Mouse (Mus musculus) activated CD4-positive, CD25-positive, alpha-beta regulatory T cell (primary cell): ENCODE measurements around the gene Atp6v0d1. TPM values are rescaled to one million over a fixed set of nuclear protein-coding genes. Genes with fewer than 3 reads are reported as not detected.

Experiments used
- polyA plus RNA-seq, 2 experiments: library from polyadenylated mRNA; unstranded; fragments of 100-300 nt; shearing (Covaris generic); gene quantifications; one replicate each; pipeline ENCODE4 v1.2.1; 2017

The Atp6v0d1 gene
- polyA plus RNA-seq, result 10 to 100 TPM; 56.2 to 62.2 TPM

GRCm38 (mm10) chr8:105565952-105566702 is at the start of gene Atp6v0d1:
TSS of gene Atp6v0d1 (minus strand) at chr8:105566047.

GRCm38 (mm10) chr8:105604804-105605381 is 39.0 kb upstream of the Atp6v0d1 start, which contains the start of gene Ripor1:
TSS of gene Ripor1 (plus strand) at chr8:105605255.

GRCm38 (mm10) chr8:105518436-105519313 is 47.2 kb downstream of the Atp6v0d1 start, which contains the start of gene Hsd11b2:
TSS of gene Hsd11b2 (plus strand) at chr8:105518755.

GRCm38 (mm10) chr8:105496439-105497180 is 69.2 kb downstream of the Atp6v0d1 start, which contains the start of gene Zdhhc1:
TSS of gene Zdhhc1 (minus strand) at chr8:105496902.

Other genes starting within 250 kb of the Atp6v0d1 start
- gene Lrrc29, start 239.8 kb downstream of the Atp6v0d1 start, polyA plus RNA-seq, result 1 to 10 TPM; 3.3 TPM
- 100 to 1,000 TPM; 127 to 128 TPM for gene Tmem208, start 239.7 kb downstream of the Atp6v0d1 start, polyA plus RNA-seq
- gene Fhod1, start 218.1 kb downstream of the Atp6v0d1 start, polyA plus RNA-seq, result 1 to 10 TPM; 1.3 to 2.4 TPM
- 1 to 10 TPM in 1 of 2 experiments, under 1 TPM in 1; 0.10 to 2.2 TPM for gene Slc9a5, start 217.2 kb downstream of the Atp6v0d1 start, polyA plus RNA-seq
- gene Plekhg4, start 192.8 kb downstream of the Atp6v0d1 start, polyA plus RNA-seq, result 1 to 10 TPM in 1 of 2 experiments, not detected in 1; 1.1 TPM
- gene Kctd19, start 152.5 kb downstream of the Atp6v0d1 start, polyA plus RNA-seq, result under 1 TPM in 1 of 2 experiments, not detected in 1; 0.63 TPM
- gene Lrrc36, start 152.5 kb downstream of the Atp6v0d1 start, polyA plus RNA-seq, result not detected
- gene Tppp3, start 94.5 kb downstream of the Atp6v0d1 start, polyA plus RNA-seq, result 1 to 10 TPM in 1 of 2 experiments, not detected in 1; 1.8 TPM
- 1 to 10 TPM; 1.5 to 4.3 TPM for gene Zdhhc1, start 69.1 kb downstream of the Atp6v0d1 start, polyA plus RNA-seq
- under 1 TPM in 1 of 2 experiments, not detected in 1; 0.37 TPM for gene Hsd11b2, start 47.3 kb downstream of the Atp6v0d1 start, polyA plus RNA-seq
- gene Ripor1, start 39.2 kb upstream of the Atp6v0d1 start, polyA plus RNA-seq, result 10 to 100 TPM; 13.2 to 18.4 TPM
- gene Ctcf, start 70.5 kb upstream of the Atp6v0d1 start, polyA plus RNA-seq, result 100 to 1,000 TPM; 174 to 204 TPM
- gene Agrp, start 71.3 kb upstream of the Atp6v0d1 start, polyA plus RNA-seq, result under 1 TPM in 1 of 2 experiments, not detected in 1; 0.90 TPM
- 100 to 1,000 TPM in 1 of 2 experiments, 10 to 100 TPM in 1; 90.8 to 130 TPM for gene Carmil2, start 120.2 kb upstream of the Atp6v0d1 start, polyA plus RNA-seq
- gene Acd, start 135.1 kb upstream of the Atp6v0d1 start, polyA plus RNA-seq, result 10 to 100 TPM; 65.1 to 65.6 TPM
- 10 to 100 TPM in 1 of 2 experiments, 1 to 10 TPM in 1; 8.3 to 10.2 TPM for gene Pard6a, start 135.1 kb upstream of the Atp6v0d1 start, polyA plus RNA-seq
- under 1 TPM in 1 of 2 experiments, not detected in 1; 0.26 TPM for gene 4933405L10Rik, start 141.6 kb upstream of the Atp6v0d1 start, polyA plus RNA-seq
- 1 to 10 TPM; 1.8 to 6.9 TPM for gene Enkd1, start 142.2 kb upstream of the Atp6v0d1 start, polyA plus RNA-seq
- 1 to 10 TPM; 2.1 to 4.7 TPM for gene Gfod2, start 192.6 kb upstream of the Atp6v0d1 start, polyA plus RNA-seq